Mouse (Mus musculus) CD4-positive naive resting alpha-beta T cell, adult 76 days (primary cell): ENCODE measurements around the gene Htr2a. TPM values are rescaled to one million over a fixed set of nuclear protein-coding genes. Genes with fewer than 3 reads are reported as not detected.

Experiments
- total RNA-seq: library from RNA; stranded (reverse); gene quantifications from one replicate; pipeline ENCODE4 v1.2.4, GENCODE M21; 2023

Htr2a gene
- total RNA-seq = 0.15 TPM

GRCm38 (mm10) chr14:74640819-74641381 is at the start of gene Htr2a:
TSS of gene Htr2a (plus strand) at chr14:74640840.

GRCm38 (mm10) chr14:74732079-74732783 is 91.6 kb downstream of the Htr2a start, which contains the start of gene Esd:
TSS of gene Esd (plus strand) at chr14:74732297.

Other genes starting within 250 kb of the Htr2a start
- gene Esd, start 91.5 kb downstream of the Htr2a start, total RNA-seq = 62.8 TPM